Mouse (Mus musculus) v-Abl transformed pro-B cells (cell line): ENCODE data around the gene Pigg.

Experiments used
- in situ Hi-C, 2 experiments: fragments of 400-800 bp; cut with MboI; formaldehyde crosslinking; loops; one replicate each; pipeline ENCODE4 v1.15.1; 2025; ENCODE audit not compliant: unreplicated experiment in 2 of 2

The Pigg gene

GRCm38 (mm10) chr5:108354056-108354455 is 41.6 kb downstream of the Pigg start:
- in situ Hi-C loops = no loop called here

- in situ Hi-C loops = no loop called here
Measured at GRCm38 (mm10) chr5:108357862-108358261, 45.5 kb downstream of the Pigg start.

GRCm38 (mm10) chr5:108359491-108359890 is 47.1 kb downstream of the Pigg start:
- in situ Hi-C loops = no loop called here

GRCm38 (mm10) chr5:108360211-108360610 is 47.8 kb downstream of the Pigg start:
- in situ Hi-C loops = no loop called here

- in situ Hi-C loops = no loop called here
Measured at GRCm38 (mm10) chr5:108362330-108362729, 49.9 kb downstream of the Pigg start.

- in situ Hi-C loops = no loop called here
Measured at GRCm38 (mm10) chr5:108366328-108366983, 54.0 kb downstream of the Pigg start.

- in situ Hi-C loops = no loop called here
Measured at GRCm38 (mm10) chr5:108366984-108367841, 54.8 kb downstream of the Pigg start.

GRCm38 (mm10) chr5:108367871-108368332 is 55.5 kb downstream of the Pigg start, which contains the start of gene Gm42517:
Gm42517 (minus strand) TSS chr5:108367922.
- in situ Hi-C loops = no loop called here

- in situ Hi-C loops = no loop called here
Measured at GRCm38 (mm10) chr5:108368446-108368845, 56.0 kb downstream of the Pigg start.

GRCm38 (mm10) chr5:108368851-108369621 is 56.6 kb downstream of the Pigg start:
- in situ Hi-C loops = no loop called here

GRCm38 (mm10) chr5:108369964-108370363 is 57.6 kb downstream of the Pigg start:
- in situ Hi-C loops = no loop called here

- in situ Hi-C loops = no loop called here
Measured at GRCm38 (mm10) chr5:108374079-108374478, 61.7 kb downstream of the Pigg start.

GRCm38 (mm10) chr5:108376059-108376458 is 63.6 kb downstream of the Pigg start:
- in situ Hi-C loops = no loop called here

GRCm38 (mm10) chr5:108378346-108378745 is 65.9 kb downstream of the Pigg start:
- in situ Hi-C loops = no loop called here

- in situ Hi-C loops = no loop called here
Measured at GRCm38 (mm10) chr5:108385632-108386031, 73.2 kb downstream of the Pigg start.

GRCm38 (mm10) chr5:108386449-108386848 is 74.0 kb downstream of the Pigg start:
- in situ Hi-C loops = no loop called here

GRCm38 (mm10) chr5:108388201-108388600 is 75.8 kb downstream of the Pigg start, which contains the start of gene Pde6b:
Pde6b (plus strand) TSS chr5:108388391.
- in situ Hi-C loops = no loop called here

- in situ Hi-C loops = no loop called here
Measured at GRCm38 (mm10) chr5:108389744-108390143, 77.3 kb downstream of the Pigg start.
